Mouse (Mus musculus) urinary bladder, postnatal 14 days (tissue): ENCODE measurements around the gene Dennd1b.

Experiments
- DNase-seq: peaks from one replicate; pipeline ENCODE4 v3.0.0; 2021; ENCODE audit warnings: low spot score

Dennd1b gene

DNA sequence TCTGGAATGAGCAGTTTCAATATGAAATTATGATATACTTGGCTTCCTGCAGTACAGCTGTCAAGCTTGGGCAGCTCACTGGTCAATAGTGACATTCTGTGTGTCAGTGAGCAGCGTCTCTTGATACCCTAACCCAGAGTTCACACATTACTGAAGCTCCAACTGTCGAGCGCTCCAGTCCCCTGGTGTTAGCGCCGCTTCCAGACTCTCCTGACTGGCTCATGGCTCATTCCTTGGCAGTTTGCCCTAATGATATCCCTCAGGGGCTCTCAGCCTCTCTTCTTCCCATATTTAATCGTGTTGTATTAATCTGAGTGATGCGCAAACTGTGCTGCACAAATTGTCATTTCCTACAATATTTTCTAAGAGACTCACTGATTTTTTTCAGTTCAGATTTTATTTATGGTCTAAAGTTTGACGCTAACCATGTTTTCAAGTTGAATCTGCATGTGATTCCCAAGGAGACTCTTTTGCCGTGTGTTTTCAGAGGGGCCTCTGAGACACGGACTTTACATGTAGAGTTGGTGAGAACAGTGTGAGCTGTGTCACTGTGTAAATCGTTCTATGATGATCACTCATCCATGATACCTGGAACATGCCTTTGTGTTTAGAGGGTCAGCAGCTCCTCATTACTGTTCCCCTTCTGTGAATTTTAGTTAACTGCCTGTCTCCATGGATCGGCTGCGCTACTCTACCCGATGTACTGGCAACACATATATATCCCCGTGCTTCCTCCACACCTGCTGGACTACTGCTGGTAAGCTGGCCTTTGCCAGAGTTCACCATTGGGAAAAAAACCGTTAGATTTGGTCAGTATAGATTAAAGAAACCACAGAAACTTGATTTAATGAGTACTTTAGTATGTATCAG lies 117.5 kb downstream of the Dennd1b start:
- DNase-seq, result no peak

DNA sequence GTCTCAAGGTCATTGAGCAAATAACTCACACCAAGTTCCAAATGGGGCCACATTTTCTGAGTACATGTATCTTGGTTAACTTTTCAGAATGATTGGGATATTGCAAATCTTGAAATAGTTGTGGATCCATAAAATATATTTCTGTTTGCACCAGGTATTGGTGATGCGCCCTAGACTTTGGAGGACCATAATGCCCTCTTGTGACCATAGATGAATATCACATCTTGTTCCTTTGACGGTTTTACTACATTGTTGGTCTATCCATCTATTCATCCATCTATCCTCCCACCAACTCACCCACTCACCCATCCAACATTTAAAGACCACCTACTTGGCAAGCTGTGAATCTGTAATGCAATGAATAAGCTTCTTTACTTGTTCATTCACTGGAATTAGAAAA lies 120.1 kb downstream of the Dennd1b start:
- no peak for DNase-seq

DNA sequence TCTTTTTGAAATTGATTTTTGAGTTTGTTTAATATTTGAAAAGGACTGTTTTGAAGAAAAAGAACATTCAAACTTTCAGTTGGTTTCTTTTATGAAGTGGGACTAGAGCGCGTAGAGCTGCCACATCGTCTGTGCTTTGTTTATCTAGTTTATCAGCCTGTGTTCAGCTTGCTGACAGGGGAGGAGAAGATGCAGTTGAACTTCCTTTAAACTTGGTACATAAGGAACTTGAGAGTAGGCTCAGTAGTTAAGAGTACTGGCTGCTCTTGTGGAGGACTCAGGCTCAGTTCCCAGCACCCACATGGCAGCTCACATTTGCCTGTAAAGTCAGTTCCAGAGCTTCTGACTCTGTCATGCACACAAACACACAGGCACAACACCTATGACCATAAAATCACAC lies 124.3 kb downstream of the Dennd1b start:
- DNase-seq, result no peak

DNA sequence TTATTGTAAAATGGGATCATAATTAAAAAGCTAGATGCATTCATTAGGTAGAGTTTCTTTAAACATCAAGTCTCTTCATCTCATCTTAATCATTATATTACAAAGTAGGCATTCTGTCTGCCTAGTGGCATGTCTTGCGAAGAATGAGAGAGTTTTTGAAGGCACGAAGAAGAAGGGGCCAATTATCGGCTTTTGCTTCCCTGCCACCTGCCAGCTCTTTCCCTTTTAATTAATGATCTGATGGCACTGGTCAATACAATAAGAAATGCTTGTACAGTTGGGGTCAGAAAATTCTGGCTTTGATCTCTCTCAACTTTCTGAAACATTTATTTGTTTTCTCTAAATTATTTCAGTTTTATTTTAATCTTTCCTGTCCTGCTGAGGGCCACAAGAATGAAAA lies 127.5 kb downstream of the Dennd1b start:
- no peak for DNase-seq

DNA sequence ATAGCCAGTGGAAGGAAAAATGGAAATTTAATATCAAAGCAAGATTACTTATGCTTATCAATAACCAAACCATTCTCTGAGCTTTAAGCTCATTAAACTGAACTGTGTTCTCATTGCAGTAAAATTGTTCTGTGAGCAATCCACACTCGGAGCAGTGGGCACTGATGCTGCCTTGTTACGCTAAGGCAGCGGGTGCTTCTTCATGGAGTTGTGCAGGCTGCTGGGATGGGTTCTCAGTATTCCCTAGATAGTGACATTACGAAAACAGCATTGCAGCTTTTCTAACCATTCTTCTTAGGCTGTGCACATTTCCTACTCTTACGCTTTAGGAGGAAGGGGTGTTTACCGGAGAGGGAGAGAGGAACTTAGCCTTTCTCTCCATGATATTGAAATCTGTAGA lies 128.5 kb downstream of the Dennd1b start:
- DNase-seq, result no peak

DNA sequence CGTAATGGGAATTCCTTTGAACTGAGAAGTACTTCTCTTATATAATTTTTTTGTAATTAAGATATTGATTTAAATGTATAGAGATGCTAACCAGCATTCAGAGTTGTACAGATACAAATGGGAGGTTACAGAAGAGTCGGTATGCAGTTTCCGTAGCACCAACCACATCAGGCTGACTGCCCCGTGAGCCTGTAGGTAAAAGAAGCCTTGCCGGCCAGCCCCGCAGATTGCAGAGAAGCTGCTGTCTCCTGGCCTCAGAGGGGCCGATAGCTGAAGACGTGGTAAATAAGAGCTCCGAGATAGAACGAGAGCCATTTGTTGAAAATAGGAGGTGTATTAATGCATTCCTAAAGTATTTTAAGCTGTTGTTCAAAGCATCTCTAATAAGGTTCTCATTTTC lies 128.9 kb downstream of the Dennd1b start:
- no peak for DNase-seq

DNA sequence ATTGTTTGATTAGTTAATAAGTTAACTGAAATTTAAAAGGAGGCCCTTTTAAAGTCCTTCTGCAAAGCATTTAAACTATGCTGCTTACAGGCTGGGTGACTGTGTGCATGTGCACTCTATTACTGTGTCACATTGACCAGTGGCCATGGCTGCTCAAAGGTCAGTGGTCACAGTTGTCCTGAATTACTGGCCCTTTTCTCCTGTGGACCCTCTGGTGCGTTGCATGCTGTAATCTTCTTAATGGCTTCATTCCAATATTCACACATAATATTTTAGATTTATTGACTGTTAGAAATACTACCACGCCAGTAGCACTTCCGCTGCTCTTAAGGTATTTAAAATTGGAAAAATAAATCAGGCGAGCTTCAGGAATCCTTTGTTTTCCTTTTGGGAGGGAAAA lies 129.5 kb downstream of the Dennd1b start:
- DNase-seq, result no peak

DNA sequence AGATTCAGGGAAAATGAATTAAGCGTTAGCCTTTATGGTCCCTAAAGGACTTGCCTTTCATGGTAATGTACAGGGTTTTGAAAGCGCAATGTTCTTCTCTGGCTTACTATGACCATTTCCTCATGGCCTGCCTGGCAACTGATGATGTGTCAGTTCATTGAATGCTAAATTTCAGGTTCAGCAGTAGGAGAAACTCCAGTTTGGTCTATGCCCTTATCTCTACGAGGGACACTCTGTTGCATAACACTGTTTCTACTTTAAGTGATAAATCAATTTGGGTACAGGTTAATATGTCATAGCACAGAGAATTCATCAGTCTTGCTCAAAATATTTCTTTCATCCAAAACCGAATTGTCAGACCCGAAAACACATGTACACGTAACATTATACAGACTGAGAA lies 133.1 kb downstream of the Dennd1b start:
- no peak for DNase-seq

DNA sequence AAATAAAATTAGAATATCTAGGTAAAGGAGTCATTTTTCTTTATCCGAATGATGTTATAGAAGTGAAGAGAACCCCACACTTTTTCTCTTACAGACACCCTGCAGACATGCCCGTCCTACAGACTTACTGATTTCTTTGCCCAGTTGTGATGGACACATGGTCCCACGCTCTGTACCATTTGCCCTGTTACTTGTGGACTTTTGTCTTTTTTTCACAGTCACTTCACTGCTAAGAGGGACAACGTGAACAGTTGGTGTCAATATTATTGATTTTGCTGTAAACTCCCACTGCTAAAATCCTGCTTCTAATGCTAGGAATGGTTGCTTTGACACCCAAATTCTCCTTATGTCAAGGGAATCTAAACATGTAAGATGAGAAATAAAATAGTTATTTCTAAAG lies 134.9 kb downstream of the Dennd1b start:
- DNase-seq, result no peak

DNA sequence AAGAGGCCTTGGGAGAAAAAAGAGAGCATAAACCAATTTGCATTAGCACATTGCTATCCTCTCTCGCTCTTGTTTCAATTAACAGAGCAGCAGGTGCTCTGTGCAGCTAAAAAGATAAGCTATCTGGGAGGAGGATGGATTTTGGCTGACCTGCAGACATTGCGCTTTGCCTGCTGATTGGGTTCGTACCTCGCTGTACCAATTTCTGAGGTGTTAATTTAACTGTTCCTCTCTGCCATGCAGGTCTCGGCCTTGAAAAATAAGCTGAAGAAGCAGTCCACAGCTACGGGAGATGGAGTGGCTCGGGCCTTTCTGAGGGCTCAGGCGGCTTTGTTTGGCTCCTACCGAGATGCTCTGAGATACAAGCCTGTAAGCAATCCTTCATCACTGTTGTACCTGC lies 138.5 kb downstream of the Dennd1b start:
- no peak for DNase-seq

DNA sequence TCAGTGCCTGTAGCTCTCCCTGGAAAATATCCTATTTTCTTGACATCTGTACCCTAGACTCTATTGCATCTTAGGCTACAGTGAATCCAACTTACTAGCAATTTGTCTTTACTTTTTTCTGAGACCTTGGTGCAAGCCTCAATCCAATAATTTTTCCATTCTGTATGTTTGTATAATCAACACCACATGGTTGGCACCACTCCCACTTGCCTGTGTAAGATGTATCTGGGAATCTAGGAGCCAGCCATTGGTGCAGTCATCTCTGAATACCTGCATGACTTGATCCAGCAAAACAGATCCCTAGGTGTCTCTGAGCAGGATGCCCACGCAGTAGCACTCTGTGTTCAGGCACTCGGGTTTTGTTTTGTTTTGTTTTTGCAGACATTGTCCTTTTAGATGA lies 145.0 kb downstream of the Dennd1b start:
- DNase-seq, result no peak

DNA sequence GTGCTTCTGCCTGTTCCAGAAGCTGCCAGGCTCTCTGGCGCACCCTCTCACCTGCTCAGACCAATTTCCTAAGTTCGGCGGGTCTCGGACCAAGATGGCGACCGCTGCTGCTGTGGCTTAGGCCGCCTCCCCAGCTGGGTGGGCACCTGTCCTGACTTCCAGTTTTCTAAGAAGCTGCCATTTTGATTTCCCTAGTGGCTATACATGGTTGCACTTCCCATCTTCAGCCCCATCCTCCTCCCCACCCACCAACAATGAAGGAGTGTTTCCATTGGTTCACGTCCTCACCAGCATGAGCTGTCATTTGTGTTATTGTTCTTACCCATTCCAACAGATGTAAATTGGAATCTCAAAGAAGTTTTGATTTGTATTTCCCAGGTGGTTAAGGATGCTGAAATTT lies 159.4 kb downstream of the Dennd1b start:
- DNase-seq, result no peak

DNA sequence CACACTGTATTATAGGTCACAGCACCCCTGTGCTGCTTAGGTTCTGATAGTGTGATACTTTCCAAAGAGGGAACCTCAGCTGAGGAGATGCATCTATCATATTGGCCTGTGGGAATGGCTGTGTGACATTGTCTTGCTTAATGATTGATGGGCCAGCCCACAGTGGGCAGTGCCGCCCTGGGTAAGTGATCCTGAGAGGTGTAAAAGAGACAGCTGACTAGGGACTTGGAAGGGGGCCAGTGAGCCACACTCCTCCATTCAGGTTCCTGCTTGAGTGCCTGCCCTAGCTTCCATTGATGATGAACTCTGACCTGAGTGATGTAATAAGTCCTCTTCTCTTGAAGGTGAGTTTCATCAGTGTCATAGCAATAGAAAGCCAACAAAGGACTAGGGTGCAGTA lies 176.4 kb downstream of the Dennd1b start:
- DNase-seq, result no peak

DNA sequence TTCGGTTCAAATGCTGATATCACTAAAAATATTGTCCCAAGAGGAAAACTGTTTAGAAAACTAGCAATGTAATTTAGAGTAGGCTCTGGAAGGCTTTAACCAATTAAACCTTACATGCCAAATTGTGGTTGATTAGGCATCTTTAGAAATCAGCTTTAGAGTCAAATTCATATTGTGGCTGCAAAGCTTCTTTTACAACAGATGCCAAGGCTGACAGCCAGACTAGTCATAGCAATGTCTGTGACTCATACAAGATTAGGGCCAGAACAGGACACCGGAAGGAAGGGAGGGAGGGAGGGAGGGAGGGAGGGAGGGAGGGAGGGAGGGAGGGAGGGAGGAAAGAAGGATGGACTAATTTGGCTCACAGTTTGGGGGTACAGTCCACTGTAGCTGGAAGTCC lies 182.3 kb downstream of the Dennd1b start:
- DNase-seq, result no peak

DNA sequence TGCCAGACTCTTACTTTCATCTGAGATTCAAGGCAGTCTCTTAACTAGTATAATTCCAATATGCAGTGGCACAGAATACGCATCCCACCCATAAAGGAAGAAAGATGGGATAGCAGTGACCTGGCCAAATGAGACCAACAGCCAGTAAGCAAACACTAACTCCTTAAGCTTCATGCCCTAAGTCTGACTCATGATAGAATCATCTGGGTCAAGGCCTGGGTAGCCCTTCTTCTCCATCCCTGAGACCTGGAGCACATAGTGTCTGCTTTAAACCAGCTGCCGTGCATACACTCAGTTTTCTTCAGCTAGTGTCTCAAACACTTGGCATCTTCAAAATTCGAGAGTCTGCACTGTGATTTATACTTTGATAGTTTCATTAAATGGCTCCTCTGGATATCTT lies 183.1 kb downstream of the Dennd1b start:
- DNase-seq, result no peak

DNA sequence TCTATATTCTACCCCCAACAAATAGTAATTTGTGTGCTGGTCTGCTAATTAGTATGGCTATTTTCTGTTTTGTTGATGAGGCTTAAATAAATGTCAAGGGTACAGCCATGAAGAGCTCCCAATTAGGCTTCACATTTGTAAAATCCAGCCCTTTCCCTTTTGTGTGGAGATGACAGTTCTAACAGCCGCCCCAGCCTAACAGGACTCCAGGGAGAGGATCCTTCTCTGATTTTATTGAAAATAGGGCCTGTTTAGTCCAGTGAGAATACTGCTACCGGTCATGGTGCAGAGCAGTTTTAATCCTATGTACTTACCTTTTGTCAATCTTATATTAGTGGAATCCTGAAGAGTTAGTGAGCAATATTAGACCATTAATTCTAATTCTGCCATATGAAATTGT lies 189.8 kb downstream of the Dennd1b start:
- no peak for DNase-seq

DNA sequence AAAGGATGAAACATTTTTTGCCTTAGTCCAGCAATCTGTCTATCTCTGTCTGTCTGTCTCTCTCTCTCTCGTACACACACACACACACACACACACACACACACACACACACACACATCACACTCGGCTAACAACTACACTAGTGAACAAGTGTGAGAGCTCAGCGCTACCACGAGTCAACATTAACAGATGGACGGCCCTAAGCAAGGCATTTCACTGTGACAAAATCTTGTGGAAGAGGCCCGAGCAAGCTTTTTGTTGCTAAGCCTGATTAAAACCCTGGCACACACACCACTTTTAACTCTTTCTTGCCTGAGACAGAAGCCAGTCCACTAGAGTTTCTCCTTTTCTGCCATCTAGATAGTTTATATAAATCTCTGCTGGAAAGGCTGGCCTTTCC lies 190.3 kb downstream of the Dennd1b start:
- no peak for DNase-seq

DNA sequence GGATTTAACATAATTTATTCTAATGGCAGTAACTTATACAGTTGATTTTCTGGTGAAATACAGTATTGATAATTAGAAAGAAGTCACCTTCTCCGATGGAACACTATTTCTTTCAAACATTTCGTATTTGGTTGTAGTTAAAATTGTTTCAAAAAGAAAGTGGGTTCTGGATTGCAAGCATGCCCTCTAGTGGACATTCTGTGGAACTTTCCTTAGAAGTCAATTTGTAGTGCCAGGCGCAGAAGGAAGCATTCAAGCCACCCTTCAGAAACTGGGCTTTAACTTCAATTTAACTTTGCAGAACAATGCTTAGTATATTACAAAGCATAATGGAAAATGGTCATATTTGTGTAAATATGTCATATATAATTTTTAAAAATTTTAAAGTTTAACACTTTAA lies 193.2 kb downstream of the Dennd1b start:
- DNase-seq, result no peak

DNA sequence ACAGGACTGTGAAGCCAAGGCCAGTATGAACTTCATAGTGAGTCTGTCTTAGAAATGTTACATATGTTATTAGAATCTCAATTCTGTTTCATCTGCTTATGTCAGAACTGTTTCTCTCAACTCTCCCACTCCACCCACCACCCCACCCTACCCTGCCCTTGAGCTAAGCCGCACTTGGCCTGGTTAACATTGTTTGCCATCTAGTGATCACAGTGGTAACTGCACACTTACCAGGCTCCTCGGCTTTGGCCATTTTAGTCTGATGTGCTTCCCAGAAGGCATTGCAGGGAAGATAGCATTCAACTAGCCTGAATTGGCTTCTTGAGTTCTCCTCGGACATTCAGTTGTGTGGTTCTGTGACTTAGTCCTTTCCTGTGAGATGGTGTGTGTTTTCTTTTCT lies 198.4 kb downstream of the Dennd1b start:
- DNase-seq, result no peak

DNA sequence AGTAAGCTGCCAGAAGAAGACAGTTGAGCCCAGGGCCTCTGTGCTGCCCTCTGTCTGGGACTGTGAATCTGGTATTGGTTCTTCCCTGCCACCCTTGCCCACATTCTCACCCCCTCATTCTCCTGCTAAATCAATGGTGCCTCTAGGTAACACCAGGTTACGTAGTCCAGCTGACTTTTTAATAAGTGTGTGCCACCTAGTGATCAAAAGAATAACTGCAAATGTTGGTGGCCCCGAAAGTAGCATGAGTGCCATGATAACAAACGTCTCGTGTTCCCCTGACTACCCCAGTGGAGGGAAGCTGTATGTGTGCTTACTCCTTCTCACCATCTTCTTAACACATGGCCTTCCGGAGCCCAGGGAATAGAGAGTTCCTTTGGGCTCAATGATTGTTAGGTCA lies 199.6 kb downstream of the Dennd1b start:
- DNase-seq, result no peak

DNA sequence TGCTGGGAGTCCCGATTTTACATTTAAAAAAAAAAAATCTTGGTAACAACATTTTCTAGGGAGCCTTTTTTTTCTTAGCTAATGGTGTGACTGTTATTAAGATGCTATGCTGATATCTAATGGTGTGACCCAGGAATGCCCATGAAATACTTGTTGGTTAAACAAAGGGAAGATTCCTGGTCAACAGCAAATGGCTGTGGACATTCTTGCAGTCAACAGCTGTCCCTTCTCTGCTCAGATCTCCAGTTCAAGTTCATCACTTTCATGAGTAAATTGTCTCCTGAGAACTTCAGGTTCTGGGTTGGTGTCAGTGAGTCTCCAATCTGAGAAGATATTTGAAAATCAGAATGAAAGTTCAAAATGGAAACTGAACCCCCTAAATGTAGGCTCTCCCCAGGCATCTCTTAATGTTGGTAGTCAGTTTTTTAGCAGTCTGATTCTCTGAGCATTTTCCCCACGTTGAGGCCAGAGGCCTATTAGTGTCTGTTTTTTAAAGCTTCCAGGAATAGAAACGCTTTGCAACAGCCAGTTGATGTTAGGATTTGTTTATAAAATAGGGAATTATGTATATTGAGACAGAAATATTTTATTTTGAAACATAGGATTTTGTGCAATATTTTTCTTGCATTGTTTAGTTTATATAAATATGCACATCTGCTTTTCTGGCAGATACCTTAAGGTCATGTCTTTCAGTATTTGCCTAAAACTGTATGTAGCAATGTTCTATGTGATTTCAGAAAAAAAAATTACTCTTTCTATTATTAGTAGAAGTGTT lies 211.0 kb downstream of the Dennd1b start:
- no peak for DNase-seq

DNA sequence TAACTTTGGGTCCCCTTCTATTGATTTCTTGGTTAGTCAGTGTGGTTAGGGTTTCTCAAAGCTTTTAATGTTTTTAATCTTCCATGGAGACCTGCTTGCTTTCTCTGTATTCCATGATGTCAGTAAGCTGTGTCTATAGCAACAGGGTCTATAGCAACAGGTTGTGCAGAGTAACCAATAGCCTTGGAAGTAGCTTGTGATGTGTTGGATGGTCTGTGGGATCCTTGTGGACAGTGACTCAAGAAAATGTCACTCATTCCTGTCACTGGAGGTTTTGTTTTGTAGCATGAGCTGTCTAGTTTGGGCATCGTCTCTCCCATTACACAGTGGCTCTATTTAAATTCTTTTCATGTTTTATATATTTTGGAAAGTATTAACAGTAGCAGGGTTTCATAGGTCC lies 216.5 kb downstream of the Dennd1b start:
- DNase-seq, result no peak

DNA sequence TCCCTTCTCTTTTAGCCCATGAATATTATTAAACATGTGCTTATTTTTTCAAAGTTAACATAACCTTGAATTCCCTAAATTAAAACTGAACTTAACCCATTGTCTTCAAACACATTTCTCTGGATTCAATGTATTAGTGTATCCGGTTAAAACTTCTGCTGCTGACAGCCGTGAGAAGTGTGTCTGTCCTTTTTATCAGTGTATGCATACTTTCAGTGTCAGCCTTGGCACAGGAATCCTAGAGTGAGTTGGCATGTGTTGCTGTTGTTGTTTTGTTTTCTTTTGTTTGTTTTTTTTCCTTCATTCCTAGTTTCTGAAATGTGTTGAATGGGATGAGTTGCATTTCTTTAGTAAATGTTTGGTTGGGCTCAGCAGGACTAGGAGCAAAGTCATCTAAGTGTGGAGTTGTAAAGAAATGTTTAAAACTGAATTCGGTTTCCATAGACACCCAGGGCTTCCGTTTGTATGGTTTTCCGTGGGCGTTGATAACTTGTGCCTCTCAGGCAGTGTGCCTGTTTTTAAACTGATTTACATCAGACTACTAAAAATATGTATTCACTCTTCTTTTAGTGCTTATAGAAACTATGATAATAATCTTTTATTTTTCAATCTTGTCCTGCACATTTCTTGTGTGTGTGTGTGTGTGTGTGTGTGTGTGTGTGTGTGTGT lies 217.4 kb downstream of the Dennd1b start:
- no peak for DNase-seq
